Mouse (Mus musculus) heart, adult 2 months (tissue): ENCODE measurements around the gene Micu1. TPM values are rescaled to one million over a fixed set of nuclear protein-coding genes. Genes with fewer than 3 reads are reported as not detected.
A peak's percentile ranks its signal among the peaks of the same experiment; 100 is the strongest.

ENCODE experiments used
- DNase-seq, 2 experiments: peaks; one replicate each; pipeline ENCODE4 v3.0.0; 2021
- H3K27ac ChIP-seq: fragments of 200-600 bp; 2 replicates; pipeline ENCODE4 v1.8.1; 2022
- H3K27me3 ChIP-seq: fragments of 200-500 bp; 2 replicates; pipeline ENCODE4 v1.6.1; 2012; ENCODE audit warnings: mild to moderate bottlenecking, low read length, inconsistent platforms, mixed read lengths; ENCODE audit not compliant: control insufficient read depth, insufficient read depth
- H3K36me3 ChIP-seq: fragments of 200-500 bp; 2 replicates; pipeline ENCODE4 v1.6.1; 2012; ENCODE audit warnings: low read length, inconsistent platforms; ENCODE audit not compliant: control insufficient read depth, insufficient read depth
- H3K4me1 ChIP-seq: fragments of 200-500 bp; 2 replicates; pipeline ENCODE4 v1.6.1; 2011; ENCODE audit warnings: low read length; ENCODE audit not compliant: control insufficient read depth, insufficient read depth
- H3K4me3 ChIP-seq: fragments of 200-600 bp; 2 replicates; pipeline ENCODE4 v1.8.1; 2022
- H3K79me2 ChIP-seq: fragments of 200-500 bp; replicated peaks from 2 replicates; pipeline ENCODE4 v1.6.1; 2012; ENCODE audit warnings: mild to moderate bottlenecking, inconsistent platforms, low read length, moderate library complexity, mixed read lengths; ENCODE audit not compliant: control insufficient read depth, insufficient read depth
- H3K9ac ChIP-seq: fragments of 200-500 bp; 2 replicates; pipeline ENCODE4 v1.6.1; 2012; ENCODE audit warnings: low read depth, mild to moderate bottlenecking, control low read depth, inconsistent platforms, low read length, mixed read lengths
- CTCF ChIP-seq: fragments of 200-600 bp; IDR thresholded peaks from 2 replicates; pipeline ENCODE4 v1.8.1; 2022; ENCODE audit warnings: antibody characterized with exemption, mild to moderate bottlenecking, moderate library complexity
- EP300 ChIP-seq: fragments of 200-500 bp; IDR thresholded peaks from 2 replicates; pipeline ENCODE4 v1.6.1; 2011; ENCODE audit warnings: low read depth, low read length, control low read depth; ENCODE audit not compliant: insufficient read depth
- POLR2A ChIP-seq: fragments of 200-500 bp; IDR thresholded peaks from 2 replicates; pipeline ENCODE4 v1.6.1; 2011; ENCODE audit warnings: mild to moderate bottlenecking, low read depth, low read length, control low read depth; ENCODE audit not compliant: insufficient read depth
- WGBS: fragments of 180-500 bp; shearing (Covaris S2); methylation state at CpG from one replicate; pipeline ENCODE4 v1.1.7; 2018; 5-methylcytosine and 5-hydroxymethylcytosine counted together
- intact Hi-C: fragments of 180-260 bp; cut with DNase I; formaldehyde crosslinking; loops from one replicate; pipeline ENCODE4 v1.15.1; 2025
- long read RNA-seq: library from polyadenylated mRNA; stranded (forward); transcript quantifications from one replicate; pipeline ENCODE4 v2.0.0, GENCODE M21; 2021
- polyA plus RNA-seq: library from polyadenylated mRNA; depleted of rRNA; stranded (reverse); fragments of >200 nt; gene quantifications from 2 replicates; pipeline ENCODE4 v1.2.3, GENCODE M21; 2012; rRNA removed
- total RNA-seq, 2 experiments: library from RNA; stranded (reverse); gene quantifications; 2 replicates each; pipeline ENCODE4 v1.2.3; 2021

The Micu1 gene
- total RNA-seq (10 to 100 TPM; 17.6 to 19.7 TPM), polyA plus RNA-seq (14.1 and 24.1 TPM in 2 replicates)
- long read RNA-seq, transcript Micu1-204 (12 exons, 2,442 nt) = major isoform, 26 of 32 reads
- long read RNA-seq, partial matches to known transcripts = 1 of 32 reads
- long read RNA-seq, other reads (novel, unspliced or antisense) = 3 of 32 reads

DNA sequence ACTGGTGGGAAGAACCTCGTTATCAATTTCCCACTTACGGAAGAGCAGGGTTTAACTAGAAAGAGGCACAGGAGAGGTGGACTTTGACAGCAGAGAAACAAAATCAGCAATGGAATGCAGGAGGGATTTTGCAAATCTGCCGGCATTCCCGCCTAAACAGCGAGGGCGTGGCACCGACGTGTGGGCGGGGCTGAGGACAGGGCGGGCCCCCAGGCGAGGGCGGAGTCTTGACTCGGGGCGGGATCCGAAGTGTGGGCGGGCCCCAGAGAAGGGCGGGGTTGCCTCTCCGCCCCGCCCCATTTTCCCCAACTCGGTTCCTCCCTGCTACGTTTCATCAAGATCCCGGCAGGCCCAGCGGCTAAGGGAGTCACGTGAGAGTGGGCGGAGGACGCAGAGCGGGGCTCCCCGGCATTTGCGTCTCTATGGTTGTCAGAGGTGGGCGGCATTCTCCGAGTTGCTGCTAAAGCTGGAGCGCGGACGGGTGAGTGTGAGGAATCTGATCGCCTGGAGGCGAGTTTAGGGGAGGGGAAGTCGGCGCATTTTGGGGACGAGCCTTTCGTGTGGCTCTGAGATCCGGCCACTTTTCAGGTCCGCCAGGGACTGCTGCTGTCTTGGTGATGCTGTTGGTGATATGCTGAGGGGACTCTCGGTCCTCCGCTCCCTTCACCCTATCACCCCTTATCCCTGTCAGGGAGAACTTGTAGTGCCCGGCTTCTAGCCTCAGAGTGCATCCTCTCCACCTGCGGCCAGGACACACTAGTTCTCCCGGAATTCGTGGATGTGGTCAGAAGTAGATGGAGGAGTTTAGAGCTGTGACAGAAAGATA is at the start of gene Micu1:
Micu1 (plus strand) TSS at position 271 of the 826 bp plus-strand sequence.
- Histone ChIP-seq H3K4me1 (no peaks in the 10 kb centered on the region; the same call in 1 of the 2 replicates), H3K9ac (peak within 1 kb of the TSS; percentile 80), H3K27ac (peak within 1 kb of the TSS; percentile 60), H3K27me3 (no peaks in the 10 kb centered on the region), H3K79me2 (no peaks in the 10 kb centered on the region), H3K36me3 (peaks cover 3% of the 10 kb centered on the region), H3K4me3 (peak within 1 kb of the TSS; percentile 85)
- WGBS = under 1% methylated on average over 43 of the region's 48 CpGs
- peak; percentile 95 to 96 for DNase-seq
- intact Hi-C loops = loop anchor here (2.0 to 10.0 kb wide), 3 partner anchors 86 to 378 kb away; partner anchors contain the start of genes Dnajb12, Gm10322, Mcu and P4ha1
- TF ChIP-seq CTCF = no peak
- 0 out of 2 replicates have a peak, but pooled peaks have one; percentile 26 for TF ChIP-seq EP300
- peak; percentile 86 for TF ChIP-seq POLR2A

DNA sequence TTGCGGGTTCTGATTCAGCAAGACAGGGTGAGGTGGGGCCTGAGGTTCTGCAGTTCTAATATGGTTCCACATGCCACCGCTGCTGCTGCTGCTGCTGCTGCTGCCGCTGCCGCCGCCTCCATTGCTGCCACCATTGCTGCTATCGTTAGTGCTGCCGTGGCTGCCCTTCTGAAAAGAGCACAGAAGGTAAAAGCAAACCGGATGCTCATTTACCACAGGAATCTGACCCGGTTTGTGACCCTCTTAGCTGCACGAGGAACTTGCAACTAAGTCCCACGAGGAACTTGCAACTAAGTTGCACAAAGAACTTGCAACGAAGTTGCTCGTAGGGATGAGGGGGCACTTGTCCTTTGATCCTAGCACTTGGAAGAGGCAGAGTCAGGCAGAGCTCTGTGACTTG is 45.5 kb upstream of the Micu1 start:
- Histone ChIP-seq H3K27ac (no peak overlapping the region), H3K9ac (no peak overlapping the region), H3K4me1 (no peaks in the 10 kb centered on the region), H3K4me3 (no peak overlapping the region), H3K79me2 (no peaks in the 10 kb centered on the region), H3K27me3 (no peaks in the 10 kb centered on the region), H3K36me3 (no peaks in the 10 kb centered on the region)
- no peak for DNase-seq
- TF ChIP-seq EP300 (no peak), CTCF (no peak), POLR2A (no peak)
- intact Hi-C loops = no loop called here
- 84% methylated on average over 13 of the region's 13 CpGs for WGBS

DNA sequence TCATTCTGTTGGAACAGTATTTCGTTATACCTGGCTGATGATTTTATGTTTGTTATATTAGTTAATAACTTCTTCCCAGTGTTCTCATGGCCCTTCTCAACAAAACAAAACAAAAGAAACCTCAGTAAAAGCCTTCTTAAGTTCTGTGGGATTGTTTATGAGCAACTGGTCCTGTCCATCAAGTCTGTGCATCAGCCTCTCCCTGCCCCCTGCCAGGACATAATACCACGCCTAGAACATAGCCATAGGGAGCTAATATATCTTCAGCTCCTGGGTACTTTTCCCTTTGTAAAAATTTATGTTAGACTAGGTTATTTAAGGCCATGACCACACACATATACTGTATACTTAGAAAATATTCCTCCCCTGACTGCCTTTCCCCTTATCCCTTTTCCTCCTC is 37.5 kb upstream of the Micu1 start:
- no peak for TF ChIP-seq EP300
- WGBS = 72% methylated on average over 2 of the region's 2 CpGs
- intact Hi-C loops = no loop called here
- no peak for DNase-seq
- Histone ChIP-seq H3K36me3 (no peaks in the 10 kb centered on the region), H3K79me2 (no peaks in the 10 kb centered on the region), H3K9ac (no peak overlapping the region), H3K27me3 (no peaks in the 10 kb centered on the region), H3K27ac (no peak overlapping the region), H3K4me3 (no peak overlapping the region), H3K4me1 (peaks cover 1% of the 10 kb centered on the region; the same call in 1 of the 2 replicates)

DNA sequence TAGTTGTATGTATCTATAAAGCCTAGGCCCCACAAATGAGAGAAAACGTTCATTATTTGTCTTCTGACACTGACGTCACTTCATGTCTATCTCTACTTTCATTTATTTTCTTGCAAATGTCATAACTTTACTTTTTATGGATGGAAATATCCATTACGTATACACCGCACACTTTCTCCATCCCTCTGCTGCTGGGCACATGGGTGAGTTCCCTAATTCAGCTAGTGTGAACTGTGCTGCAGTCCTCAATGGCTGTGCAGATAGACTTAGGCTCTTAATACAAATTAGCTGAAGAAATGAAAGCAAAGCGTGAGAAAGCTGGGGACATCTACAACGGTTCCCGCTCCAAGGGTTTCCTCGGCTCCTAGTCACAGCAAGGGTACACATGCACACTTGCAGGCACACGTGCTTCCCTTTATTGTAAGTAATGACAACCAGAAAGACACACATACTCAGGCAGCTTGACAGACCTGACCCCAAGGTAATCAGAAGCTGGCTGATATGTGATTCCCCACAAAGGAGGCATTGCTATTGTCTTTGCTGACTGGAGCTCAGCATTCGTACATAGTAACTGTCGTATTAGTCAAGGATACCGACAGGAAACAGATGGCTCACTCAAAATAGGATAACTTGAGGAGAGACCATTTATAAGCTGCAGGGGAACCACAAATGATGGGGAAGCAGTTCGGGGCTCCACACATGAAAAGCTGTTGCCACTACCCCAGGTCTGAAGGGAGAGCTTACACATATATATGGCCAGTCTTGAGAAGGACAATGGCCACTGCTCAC is 36.6 kb upstream of the Micu1 start:
- Histone ChIP-seq H3K4me1 (peaks cover 1% of the 10 kb centered on the region; the same call in 1 of the 2 replicates), H3K27ac (no peak overlapping the region), H3K79me2 (no peaks in the 10 kb centered on the region), H3K9ac (no peak overlapping the region), H3K36me3 (no peaks in the 10 kb centered on the region), H3K4me3 (no peak overlapping the region), H3K27me3 (no peaks in the 10 kb centered on the region)
- WGBS = 61% methylated on average over 13 of the region's 13 CpGs
- intact Hi-C loops = no loop called here
- DNase-seq = no peak
- no peak for TF ChIP-seq EP300
- no peak for TF ChIP-seq POLR2A
- TF ChIP-seq CTCF = no peak

DNA sequence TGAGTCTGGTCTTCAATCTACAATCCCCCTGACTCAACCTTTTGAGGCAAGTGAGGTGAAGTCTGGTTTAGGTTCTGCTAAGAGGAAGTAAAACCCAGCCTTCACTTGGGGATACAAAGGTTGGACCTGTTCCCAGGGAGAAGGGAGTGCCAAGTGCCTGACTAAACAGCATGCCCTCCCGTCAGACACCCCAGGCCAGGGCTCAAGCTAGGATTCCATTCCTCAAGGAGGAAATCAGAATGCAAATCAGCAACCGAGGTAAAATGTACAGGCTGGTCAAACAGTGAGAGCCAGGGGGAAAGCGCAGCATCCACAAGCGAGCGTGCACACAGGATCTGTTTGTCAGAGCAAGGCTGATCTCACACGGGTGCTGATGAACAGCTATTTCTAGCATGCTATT is 34.9 kb upstream of the Micu1 start:
- H3K27me3 ChIP-seq = no peaks in the 10 kb centered on the region
- H3K4me1 ChIP-seq = peaks cover 1% of the 10 kb centered on the region; the same call in 1 of the 2 replicates
- peak; percentile 23 for DNase-seq
- intact Hi-C loops = no loop called here
- WGBS = 31% methylated on average over 6 of the region's 6 CpGs
- no peaks in the 10 kb centered on the region for H3K36me3 ChIP-seq
- no peak overlapping the region for H3K4me3 ChIP-seq
- no peak for TF ChIP-seq POLR2A
- TF ChIP-seq EP300 = no peak
- no peak for TF ChIP-seq CTCF
- no peaks in the 10 kb centered on the region for H3K79me2 ChIP-seq
- H3K9ac ChIP-seq = no peak overlapping the region
- no peak overlapping the region for H3K27ac ChIP-seq
